Comparison of ENCODE assay signal across 16 mouse cellular contexts in the genomic region with DNA sequence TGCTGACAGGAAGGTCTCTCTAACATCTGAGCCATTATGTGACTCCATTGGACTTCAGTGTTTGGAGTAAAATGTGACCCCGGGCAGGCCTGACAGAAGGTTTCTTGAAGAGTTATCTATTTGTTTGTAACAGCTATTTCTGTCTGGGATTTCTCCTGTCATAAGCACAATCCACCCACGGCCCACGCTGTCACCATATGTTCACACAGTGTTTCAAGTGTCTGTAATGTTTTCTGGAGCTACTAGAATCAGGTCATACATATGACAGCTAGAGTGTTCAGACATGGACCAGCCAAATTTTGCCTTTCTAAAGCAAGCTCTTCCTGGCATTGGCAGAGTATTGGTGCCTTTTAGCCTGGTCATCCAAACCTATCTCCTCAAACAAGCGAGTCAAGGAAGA.
DNase-seq lines count a peak whose midpoint lies in the region; ATAC-seq lines count a peak whose summit lies in the region.
"Had no signal": no experiment of that assay in that cellular context is flagged by ENCODE, and none has a peak within 500 bp of the region (broad histone marks: within the 10 kb centered on the region; RNA-seq: fewer than 3 reads in every experiment).

No protein-coding gene starts in this region.

- ATAC-seq in cerebellum, adult (ENCODE audit: insufficient number of reproducible peaks, low FRiP score, low TSS enrichment), result peak; percentile 24; the same call in 1 of the 2 replicates
- ATAC-seq: forebrain, embryonic 16.5 days; intestine, embryonic 15.5 days had no signal

- no peak for DNase-seq in cerebellum, adult 8-10 months
- DNase-seq in layer of hippocampus, adult 9-11 months, result peak; percentile 67
- DNase-seq in left cerebral cortex, postnatal 10 days (ENCODE audit: extremely low spot score in 1 of 2, low spot score in 2 of 2), result peak; percentile 8 to 30
- peak; percentile 64 to 69 for DNase-seq in right cerebral cortex, postnatal 36 days (ENCODE audit: low spot score in 2 of 2)
- no peak for DNase-seq in ovary, postnatal 36 days (ENCODE audit: low spot score)
- no peak for DNase-seq in embryo, embryonic 11 days
- no peak for DNase-seq in kidney, postnatal 36 days
- DNase-seq: adrenal gland, postnatal 14 days; kidney, postnatal 25 days; liver; lung, adult 18-20 months; lung, postnatal 4 days; thymus, postnatal 4 days had no signal

- intact Hi-C loops in left cerebral cortex, postnatal 10 days (cut with DNase I), result no loop called here

Comparison
In these comparisons a context has a peak if more than half of its experiments do, and no peak if none do; other contexts are left out.
1. DNase-seq: peak in layer of hippocampus, adult 9-11 months (single experiment), left cerebral cortex, postnatal 10 days (2 of 2) and right cerebral cortex, postnatal 36 days (2 of 2); none in cerebellum, adult 8-10 months (single experiment), ovary, postnatal 36 days (single experiment), embryo, embryonic 11 days (single experiment) and kidney, postnatal 36 days (0 of 2).